Mouse (Mus musculus) G1E (cell line): ENCODE results near the gene Mief2. TPM values are rescaled to one million over a fixed set of nuclear protein-coding genes. Genes with fewer than 3 reads are reported as not detected.
A peak's percentile ranks its signal among the peaks of the same experiment; 100 is the strongest.

Source experiments
- ATAC-seq: 2 replicates; pipeline ENCODE4 v1.8.0; 2016; ENCODE audit warnings: mild to moderate bottlenecking; ENCODE audit not compliant: insufficient number of reproducible peaks, poor library complexity, low FRiP score, severe bottlenecking; ENCODE audit errors: extremely low read depth
- DNase-seq: peaks from one replicate; pipeline ENCODE4 v3.0.0; 2012; ENCODE audit warnings: low spot score
- H3K27me3 ChIP-seq: 2 replicates; pipeline ENCODE4 v1.6.1; 2012; ENCODE audit warnings: mild to moderate bottlenecking, low read length, inconsistent platforms; ENCODE audit not compliant: insufficient read depth
- H3K36me3 ChIP-seq: replicated peaks from 2 replicates; pipeline ENCODE3; 2012; ENCODE audit warnings: mild to moderate bottlenecking, inconsistent platforms
- H3K4me1 ChIP-seq: 2 replicates; pipeline ENCODE4 v1.6.1; 2012; ENCODE audit warnings: low read depth, low read length, inconsistent platforms, mixed read lengths; ENCODE audit not compliant: insufficient read depth
- H3K4me3 ChIP-seq: 2 replicates; pipeline ENCODE4 v1.5.1; 2012; ENCODE audit warnings: low read depth, mild to moderate bottlenecking, inconsistent platforms, low read length, moderate library complexity, mixed read lengths
- H3K9me3 ChIP-seq: replicated peaks from 2 replicates; pipeline ENCODE4 v1.6.1; 2012; ENCODE audit warnings: inconsistent platforms
- CTCF ChIP-seq: IDR thresholded peaks from 2 replicates; pipeline ENCODE4 v1.5.1; 2012; ENCODE audit warnings: low read depth, low read length, inconsistent platforms, mixed read lengths
- GATA1 ChIP-seq: IDR thresholded peaks from 2 replicates; pipeline ENCODE4 v1.6.1; 2012; ENCODE audit warnings: borderline replicate concordance, low read length, inconsistent platforms, mixed read lengths
- GATA2 ChIP-seq: IDR thresholded peaks from 2 replicates; pipeline ENCODE4 v1.6.1; 2012; ENCODE audit warnings: low read depth, low read length, inconsistent platforms, borderline replicate concordance
- POLR2AphosphoS5 ChIP-seq: IDR thresholded peaks from 2 replicates; pipeline ENCODE4 v1.6.1; 2012; ENCODE audit warnings: low read depth, low read length, inconsistent platforms; ENCODE audit not compliant: insufficient replicate concordance
- TAL1 ChIP-seq: conservative IDR thresholded peaks from 2 replicates; pipeline ENCODE4 v1.6.1; 2012; ENCODE audit warnings: low read depth, low read length, inconsistent platforms, mixed read lengths
- polyA plus RNA-seq: library from polyadenylated mRNA; stranded (reverse); fragments of >175 nt; gene quantifications from 2 replicates; pipeline ENCODE4 v1.2.3, GENCODE M21; 2012
- total RNA-seq, 2 experiments: library from RNA; stranded (forward) in 1 of 2; stranded (reverse) in 1 of 2; fragments of 200-1000 nt in 1 of 2; fragments of >200 nt in 1 of 2; fragmentation: Nextera tagmentation in 1 of 2; gene quantifications; 2 replicates each; pipeline ENCODE4 v1.2.3; 2014 to 2017

Mief2 gene
- total RNA-seq (2014; fragmentation: Nextera tagmentation) (2.7 and 3.4 TPM in 2 replicates), total RNA-seq (2017) (5.8 and 7.8 TPM in 2 replicates), polyA plus RNA-seq (16.0 and 22.1 TPM in 2 replicates)

- Histone ChIP-seq H3K27me3 (no peaks in the 10 kb centered on the region), H3K4me3 (peak within 1 kb of the TSS; percentile 81), H3K9me3 (no peaks in the 10 kb centered on the region), H3K36me3 (peaks cover 61% of the 10 kb centered on the region), H3K4me1 (peaks cover 63% of the 10 kb centered on the region)
- TF ChIP-seq GATA2 (no peak), CTCF (no peak), POLR2AphosphoS5 (no peak), GATA1 (no peak), TAL1 (no peak)
- peak; percentile 100 for DNase-seq
- peak; percentile 87 for ATAC-seq
Measured at GRCm38 (mm10) chr11:60728260-60728761, at the start of gene Mief2. Gene Mief2 (plus strand): TSS chr11:60728398.

GRCm38 (mm10) chr11:60696165-60696564 is 32.0 kb upstream of the Mief2 start:
- Histone ChIP-seq H3K4me1 (peaks cover 22% of the 10 kb centered on the region), H3K9me3 (no peaks in the 10 kb centered on the region), H3K27me3 (peaks cover 8% of the 10 kb centered on the region), H3K36me3 (no peaks in the 10 kb centered on the region), H3K4me3 (no peak overlapping the region)
- DNase-seq = no peak
- TF ChIP-seq GATA1 = no peak
- no peak for TF ChIP-seq TAL1
- no peak for TF ChIP-seq POLR2AphosphoS5
- no peak for TF ChIP-seq GATA2
- TF ChIP-seq CTCF = no peak
- ATAC-seq = no peak

- ATAC-seq = no peak
- no peak overlapping the region for H3K4me3 ChIP-seq
- no peaks in the 10 kb centered on the region for H3K9me3 ChIP-seq
- peaks cover 3% of the 10 kb centered on the region for H3K27me3 ChIP-seq
- 0 out of 2 replicates have a peak, but pooled peaks have one; percentile 8 for TF ChIP-seq CTCF
- no peak for TF ChIP-seq GATA1
- peaks cover 9% of the 10 kb centered on the region for H3K36me3 ChIP-seq
- peak; percentile 8 for DNase-seq
- peaks cover 34% of the 10 kb centered on the region for H3K4me1 ChIP-seq
Measured at GRCm38 (mm10) chr11:60697561-60697960, 30.6 kb upstream of the Mief2 start.

DNA sequence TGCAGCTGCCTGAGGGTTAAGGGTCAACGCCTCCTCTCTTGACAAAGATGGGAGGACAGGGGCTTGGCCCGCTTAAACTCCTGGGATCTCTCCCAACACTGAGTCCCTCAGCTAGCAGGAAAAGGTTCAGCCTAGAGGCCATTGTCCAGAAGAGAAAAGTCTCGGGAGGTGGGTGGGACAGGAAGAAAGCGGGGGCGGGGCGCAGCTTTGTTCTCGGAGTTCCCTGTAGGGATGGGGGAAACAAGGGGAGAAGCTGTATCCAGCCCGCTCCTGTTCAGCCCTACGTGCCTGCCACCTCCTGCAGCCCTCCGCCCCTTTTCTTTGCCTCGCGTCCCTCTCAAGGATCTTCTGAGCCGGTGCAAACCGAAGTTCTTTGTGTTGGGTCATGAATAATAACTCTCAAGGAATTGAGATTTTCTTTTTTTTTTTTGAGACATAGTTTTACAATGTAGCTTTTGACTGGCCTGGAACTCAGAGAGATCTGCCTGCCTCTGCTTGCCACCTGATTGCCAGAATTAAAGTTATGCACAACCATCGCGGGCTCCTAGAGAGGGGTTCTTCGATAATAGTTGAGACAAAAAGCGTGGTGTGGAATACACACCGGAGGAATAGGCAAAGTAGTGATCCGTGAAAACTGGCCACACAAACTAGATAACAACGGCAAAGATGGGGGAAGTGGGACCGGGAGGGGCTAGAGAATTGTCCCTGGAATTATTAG is 29.2 kb upstream of the Mief2 start:
- Histone ChIP-seq H3K9me3 (no peaks in the 10 kb centered on the region), H3K4me3 (peak overlapping the region; percentile 87), H3K27me3 (no peaks in the 10 kb centered on the region; the same call in 1 of the 2 replicates), H3K36me3 (peaks cover 23% of the 10 kb centered on the region), H3K4me1 (peaks cover 48% of the 10 kb centered on the region)
- no peak for ATAC-seq
- TF ChIP-seq CTCF (no peak), TAL1 (no peak), GATA1 (no peak), POLR2AphosphoS5 (no peak), GATA2 (no peak)
- peak; percentile 34 for DNase-seq

GRCm38 (mm10) chr11:60699524-60700075 is 28.6 kb upstream of the Mief2 start, which contains the start of gene Llgl1:
Gene Llgl1 (plus strand): TSS chr11:60699723.
- peaks cover 48% of the 10 kb centered on the region for H3K4me1 ChIP-seq
- peak; percentile 66 for ATAC-seq
- no peaks in the 10 kb centered on the region for H3K9me3 ChIP-seq
- TF ChIP-seq GATA2 = no peak
- no peak for TF ChIP-seq TAL1
- TF ChIP-seq POLR2AphosphoS5 = no peak
- TF ChIP-seq GATA1 = no peak
- TF ChIP-seq CTCF = no peak
- no peaks in the 10 kb centered on the region for H3K27me3 ChIP-seq
- H3K36me3 ChIP-seq = peaks cover 30% of the 10 kb centered on the region
- DNase-seq = peak; percentile 95
- H3K4me3 ChIP-seq = peak within 1 kb of the TSS; percentile 87

DNA sequence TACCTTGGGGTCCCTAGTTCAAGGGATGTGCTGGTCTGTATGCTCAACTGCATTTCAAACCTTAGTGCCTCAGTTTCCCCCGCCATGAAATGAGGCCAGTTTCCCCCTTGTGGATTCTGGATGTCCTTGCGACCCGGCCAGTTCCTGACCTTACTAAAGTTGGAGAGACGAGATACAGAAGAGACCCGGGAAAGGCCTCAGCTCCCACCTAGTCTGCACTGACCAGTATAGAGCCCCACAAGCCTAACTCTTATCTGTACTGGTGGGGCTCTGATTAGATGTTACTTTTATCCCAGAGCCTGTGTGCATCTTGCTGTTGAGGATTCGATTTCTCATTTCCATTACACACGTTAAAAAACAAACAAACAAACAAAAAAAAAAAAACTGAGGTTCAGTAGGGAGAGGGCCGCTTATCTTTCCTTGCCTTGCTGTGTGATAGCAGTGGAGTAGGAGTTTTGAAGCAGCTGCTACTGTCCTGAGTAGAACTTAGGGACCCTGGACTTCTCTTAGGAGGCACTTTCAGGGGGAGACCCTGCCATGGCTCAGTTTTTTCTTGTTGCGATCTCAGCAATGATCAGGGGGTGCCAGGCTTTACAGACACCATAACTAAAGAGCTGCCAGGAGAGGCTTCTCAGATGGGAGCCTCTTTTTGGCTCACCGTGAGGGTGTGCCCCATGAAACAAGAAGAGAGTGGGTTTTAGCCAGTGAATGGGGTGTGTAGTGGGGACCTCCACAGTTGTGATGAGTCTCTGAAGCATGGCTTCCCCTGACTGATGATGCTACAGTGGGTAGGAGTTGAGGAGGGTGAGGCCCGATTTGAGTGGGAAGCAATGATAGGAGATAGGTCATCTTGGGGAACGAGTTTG is 27.6 kb upstream of the Mief2 start:
- Histone ChIP-seq H3K4me3 (peak overlapping the region; percentile 87), H3K4me1 (peaks cover 48% of the 10 kb centered on the region), H3K36me3 (peaks cover 39% of the 10 kb centered on the region), H3K9me3 (no peaks in the 10 kb centered on the region), H3K27me3 (no peaks in the 10 kb centered on the region)
- TF ChIP-seq POLR2AphosphoS5 (no peak), GATA2 (no peak), GATA1 (no peak), CTCF (no peak), TAL1 (no peak)
- ATAC-seq (no peak), DNase-seq (no peak)
